Mouse (Mus musculus) forebrain, embryonic 13.5 days (tissue): ENCODE measurements around the gene Otud7a. TPM values are rescaled to one million over a fixed set of nuclear protein-coding genes. Genes with fewer than 3 reads are reported as not detected.
A peak's percentile ranks its signal among the peaks of the same experiment; 100 is the strongest.

Experiments used
- ATAC-seq: fragments of 200-750 bp; cut with Nextera tagmentation; 2 replicates; pipeline ENCODE4 v1.8.0; 2017
- H3K27ac ChIP-seq: fragments of 300-500 bp; sonication (generic); 2 replicates; pipeline ENCODE4 v1.5.1; 2015; ENCODE audit warnings: inconsistent platforms, mild to moderate bottlenecking, moderate library complexity
- H3K27me3 ChIP-seq: fragments of 300-500 bp; sonication (generic); 2 replicates; pipeline ENCODE4 v1.6.1; 2015; ENCODE audit warnings: mild to moderate bottlenecking, inconsistent platforms
- H3K36me3 ChIP-seq: fragments of 300-500 bp; sonication (generic); 2 replicates; pipeline ENCODE4 v1.6.1; 2015; ENCODE audit warnings: mild to moderate bottlenecking, inconsistent platforms; ENCODE audit not compliant: poor library complexity, severe bottlenecking
- H3K4me1 ChIP-seq: fragments of 300-500 bp; sonication (generic); 2 replicates; pipeline ENCODE4 v1.6.1; 2015; ENCODE audit warnings: inconsistent platforms
- H3K4me2 ChIP-seq: fragments of 300-500 bp; sonication (generic); 2 replicates; pipeline ENCODE4 v1.6.1; 2015; ENCODE audit warnings: inconsistent platforms, mild to moderate bottlenecking, moderate library complexity
- H3K4me3 ChIP-seq: fragments of 300-500 bp; sonication (generic); 2 replicates; pipeline ENCODE4 v1.5.1; 2015; ENCODE audit warnings: mild to moderate bottlenecking, inconsistent platforms
- H3K9ac ChIP-seq: fragments of 300-500 bp; sonication (generic); 2 replicates; pipeline ENCODE4 v1.6.1; 2015; ENCODE audit warnings: mild to moderate bottlenecking, inconsistent platforms
- H3K9me3 ChIP-seq: fragments of 300-500 bp; sonication (generic); replicated peaks from 2 replicates; pipeline ENCODE4 v1.6.1; 2016; ENCODE audit warnings: inconsistent platforms
- WGBS: fragments of 180-500 bp; shearing (Covaris S2); methylation state at CpG from one replicate; pipeline ENCODE4 v1.1.7; 2015; 5-methylcytosine and 5-hydroxymethylcytosine counted together
- polyA plus RNA-seq: library from polyadenylated mRNA; unstranded; fragments of >200 nt; fragmentation: Nextera tagmentation; extraction: Ambion mirVana; gene quantifications from 2 replicates; pipeline ENCODE4 v1.2.1, GENCODE M21; 2015

Otud7a gene
- polyA plus RNA-seq, 1 experiment from 2014 or later = 1.8 TPM

DNA sequence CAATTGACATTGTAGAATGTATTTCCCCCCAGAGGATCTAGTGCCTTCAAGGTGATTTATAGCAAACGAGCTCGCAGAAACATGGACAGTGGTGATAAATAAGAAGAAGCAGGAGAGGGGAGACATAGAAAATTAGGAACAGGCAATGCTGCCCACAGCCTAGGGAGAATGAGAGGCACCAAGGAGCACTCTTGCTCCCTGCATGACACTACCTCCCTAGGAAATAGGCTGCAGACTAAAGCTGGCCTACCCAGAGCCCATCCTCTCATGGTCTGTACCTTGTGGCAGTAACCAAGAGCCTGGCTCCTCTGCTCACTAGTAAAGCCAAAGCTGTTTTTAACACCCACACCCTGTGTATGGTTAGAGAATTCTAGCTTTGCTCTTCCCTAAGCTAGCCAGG, 138.8 kb downstream of the Otud7a start:
- no peak overlapping the region for H3K27ac ChIP-seq
- 89% methylated on average over 2 of the region's 2 CpGs for WGBS
- H3K4me2 ChIP-seq = no peak overlapping the region
- H3K9me3 ChIP-seq = no peaks in the 10 kb centered on the region
- no peaks in the 10 kb centered on the region for H3K27me3 ChIP-seq
- H3K9ac ChIP-seq = no peak overlapping the region
- no peak overlapping the region for H3K4me3 ChIP-seq
- ATAC-seq = no peak
- no peaks in the 10 kb centered on the region for H3K4me1 ChIP-seq
- no peaks in the 10 kb centered on the region for H3K36me3 ChIP-seq

DNA sequence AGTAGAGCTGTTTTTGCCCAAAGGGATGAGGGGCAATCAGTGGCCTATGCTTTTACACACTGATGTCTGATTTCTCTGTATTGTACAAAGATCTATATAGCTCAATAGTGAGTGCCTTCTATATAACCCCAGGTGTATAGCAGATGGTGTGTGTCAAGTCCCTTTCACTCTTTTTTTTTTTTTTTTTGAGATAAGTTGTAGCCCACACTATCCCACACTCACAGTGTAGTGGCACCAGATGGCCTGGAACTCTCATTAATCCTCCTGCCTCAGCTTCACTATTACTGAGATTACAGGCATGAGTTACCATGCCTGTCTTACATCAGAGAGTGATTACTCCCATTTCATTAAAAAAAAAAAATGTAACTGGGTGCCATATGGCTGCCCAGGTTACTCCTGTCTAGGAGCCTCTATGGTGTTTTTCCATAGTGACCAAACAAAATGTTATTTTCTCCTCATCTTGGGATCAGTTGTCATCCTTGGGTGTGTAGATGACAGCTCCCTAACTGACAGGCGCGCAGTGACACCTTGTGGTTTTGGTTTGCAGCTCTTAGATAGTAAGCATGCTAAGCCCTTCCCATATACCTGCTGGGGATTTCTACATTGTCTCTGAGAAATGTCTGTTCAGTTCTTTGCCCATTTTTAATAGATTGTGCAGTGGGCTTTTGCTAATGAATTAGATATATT, 141.8 kb downstream of the Otud7a start:
- no peak overlapping the region for H3K4me3 ChIP-seq
- WGBS = 65% methylated on average over 2 of the region's 2 CpGs
- no peaks in the 10 kb centered on the region for H3K27me3 ChIP-seq
- H3K4me2 ChIP-seq = no peak overlapping the region
- ATAC-seq = peak; percentile 82
- H3K36me3 ChIP-seq = no peaks in the 10 kb centered on the region
- H3K9me3 ChIP-seq = no peaks in the 10 kb centered on the region
- H3K27ac ChIP-seq = no peak overlapping the region
- H3K4me1 ChIP-seq = no peaks in the 10 kb centered on the region
- H3K9ac ChIP-seq = no peak overlapping the region

DNA sequence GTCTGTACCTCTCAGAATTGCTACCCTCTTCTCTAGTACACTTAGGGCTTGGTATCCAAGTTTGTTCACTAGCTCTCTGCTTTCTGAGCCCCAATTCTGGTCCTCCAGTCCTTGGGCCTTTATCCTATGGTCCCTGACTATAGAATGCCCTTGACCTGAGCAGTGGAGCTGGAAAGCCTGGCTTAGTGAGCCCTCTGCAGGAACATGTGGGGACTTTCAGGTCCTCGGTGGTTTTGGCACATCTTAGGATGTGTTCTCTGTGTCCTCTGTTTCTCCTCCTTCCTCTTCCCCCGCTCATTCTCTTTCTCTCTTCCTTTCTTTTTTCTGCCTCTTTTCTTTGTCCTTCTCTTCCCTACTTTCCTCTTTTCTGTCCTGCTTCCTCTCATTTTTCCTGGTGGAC, 145.8 kb downstream of the Otud7a start:
- no peak overlapping the region for H3K27ac ChIP-seq
- no peaks in the 10 kb centered on the region for H3K4me1 ChIP-seq
- no peak overlapping the region for H3K4me2 ChIP-seq
- 63% methylated on average over 2 of the region's 2 CpGs for WGBS
- H3K27me3 ChIP-seq = no peaks in the 10 kb centered on the region
- ATAC-seq = no peak
- no peaks in the 10 kb centered on the region for H3K9me3 ChIP-seq
- H3K4me3 ChIP-seq = no peak overlapping the region
- H3K36me3 ChIP-seq = no peaks in the 10 kb centered on the region
- no peak overlapping the region for H3K9ac ChIP-seq

DNA sequence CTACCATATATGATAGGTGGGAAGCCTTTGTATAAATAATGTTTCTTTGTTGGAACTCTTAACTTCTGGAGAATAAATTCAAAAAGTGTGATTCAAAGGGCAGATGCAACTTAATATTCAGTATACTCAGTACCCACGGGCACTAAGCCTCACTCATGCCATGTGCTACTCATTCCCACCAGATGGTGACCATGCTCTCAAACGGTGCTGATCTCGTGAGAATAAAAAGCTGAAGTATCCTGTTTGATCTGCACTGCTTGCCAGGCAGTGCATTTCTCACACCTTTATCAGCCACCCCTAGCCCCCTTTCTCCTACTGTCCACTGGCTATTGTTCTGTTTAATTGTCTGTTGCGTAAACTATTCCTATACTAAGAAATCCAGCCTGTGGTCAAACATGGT, 146.8 kb downstream of the Otud7a start:
- no peaks in the 10 kb centered on the region for H3K36me3 ChIP-seq
- H3K27me3 ChIP-seq = no peaks in the 10 kb centered on the region
- WGBS = 70% methylated on average over 4 of the region's 4 CpGs
- H3K9me3 ChIP-seq = no peaks in the 10 kb centered on the region
- no peak overlapping the region for H3K9ac ChIP-seq
- H3K4me1 ChIP-seq = no peaks in the 10 kb centered on the region
- no peak overlapping the region for H3K27ac ChIP-seq
- H3K4me2 ChIP-seq = no peak overlapping the region
- no peak; the same call in 1 of the 2 replicates for ATAC-seq
- no peak overlapping the region for H3K4me3 ChIP-seq

DNA sequence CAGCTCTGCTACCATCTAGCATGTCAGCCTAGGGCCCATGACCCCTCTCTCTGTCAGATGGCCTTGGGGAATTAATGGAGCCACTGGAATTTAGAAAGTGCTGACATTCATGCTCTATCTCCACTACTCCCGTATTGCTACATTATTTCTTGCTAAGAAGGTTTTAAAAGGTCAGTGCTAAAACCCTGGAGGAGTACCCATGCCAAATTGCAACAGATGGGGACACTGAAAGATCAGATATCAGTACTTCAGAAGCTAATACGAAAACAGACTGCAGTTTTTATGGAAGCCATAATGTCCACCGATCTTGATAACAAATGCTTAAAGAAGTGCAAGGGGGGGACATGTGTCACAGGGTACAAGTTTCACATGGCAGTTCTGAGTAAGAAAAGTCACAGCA, 147.5 kb downstream of the Otud7a start:
- Histone ChIP-seq H3K9me3 (no peaks in the 10 kb centered on the region), H3K36me3 (no peaks in the 10 kb centered on the region), H3K27me3 (no peaks in the 10 kb centered on the region), H3K4me3 (no peak overlapping the region), H3K9ac (no peak overlapping the region), H3K4me2 (no peak overlapping the region), H3K4me1 (no peaks in the 10 kb centered on the region), H3K27ac (no peak overlapping the region)
- no peak for ATAC-seq
- 83% methylated on average over 3 of the region's 3 CpGs for WGBS

DNA sequence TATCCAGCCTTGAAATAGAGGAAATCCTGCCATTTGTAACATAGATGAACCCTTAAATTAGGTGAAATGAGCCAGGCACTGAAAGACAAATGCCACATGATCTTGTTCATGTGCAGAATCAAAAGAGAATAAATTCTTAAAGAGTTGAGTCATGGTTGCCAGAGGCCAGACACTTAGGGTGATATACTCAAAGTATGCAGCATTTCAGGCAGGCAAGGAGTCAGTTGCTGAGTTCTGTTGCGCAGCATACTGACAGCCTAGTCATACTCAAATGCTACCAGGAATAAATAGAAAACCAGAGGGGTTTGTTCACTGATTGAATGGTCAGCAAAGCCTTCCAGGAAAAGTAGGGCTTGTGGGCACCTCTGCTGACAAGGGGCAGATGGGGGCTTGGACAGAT, 160.3 kb downstream of the Otud7a start:
- no peak overlapping the region for H3K9ac ChIP-seq
- no peaks in the 10 kb centered on the region for H3K27me3 ChIP-seq
- no peak overlapping the region for H3K4me2 ChIP-seq
- no peak overlapping the region for H3K4me3 ChIP-seq
- no peak overlapping the region for H3K27ac ChIP-seq
- no peaks in the 10 kb centered on the region for H3K4me1 ChIP-seq
- no peaks in the 10 kb centered on the region for H3K36me3 ChIP-seq
- ATAC-seq = no peak
- 96% methylated on average over 1 of the region's 1 CpGs for WGBS
- no peaks in the 10 kb centered on the region for H3K9me3 ChIP-seq

DNA sequence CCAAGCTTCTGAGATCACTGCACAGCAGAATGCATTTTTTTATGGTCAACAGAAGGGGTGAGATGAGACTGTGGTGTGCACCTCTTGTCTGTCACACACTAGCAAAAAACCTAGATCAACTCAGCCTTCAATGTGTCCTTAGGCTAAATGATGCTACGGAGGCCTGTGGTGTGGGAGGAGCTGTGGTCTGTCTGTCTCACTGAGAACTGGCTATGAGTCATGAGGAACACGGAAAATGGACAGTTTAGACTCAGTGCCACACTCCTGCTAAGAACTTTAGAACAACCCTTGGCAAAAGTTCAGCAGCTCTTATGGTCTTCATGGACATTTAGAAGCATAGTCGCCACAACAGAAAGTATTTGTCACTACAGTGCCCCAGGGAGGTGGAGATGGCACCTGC, 172.5 kb downstream of the Otud7a start:
- 89% methylated on average over 3 of the region's 3 CpGs for WGBS
- no peak for ATAC-seq
- Histone ChIP-seq H3K9me3 (no peaks in the 10 kb centered on the region), H3K4me2 (no peak overlapping the region), H3K36me3 (no peaks in the 10 kb centered on the region), H3K27me3 (no peaks in the 10 kb centered on the region), H3K9ac (no peak overlapping the region), H3K27ac (no peak overlapping the region), H3K4me1 (peaks cover 4% of the 10 kb centered on the region; the same call in 1 of the 2 replicates), H3K4me3 (no peak overlapping the region)

DNA sequence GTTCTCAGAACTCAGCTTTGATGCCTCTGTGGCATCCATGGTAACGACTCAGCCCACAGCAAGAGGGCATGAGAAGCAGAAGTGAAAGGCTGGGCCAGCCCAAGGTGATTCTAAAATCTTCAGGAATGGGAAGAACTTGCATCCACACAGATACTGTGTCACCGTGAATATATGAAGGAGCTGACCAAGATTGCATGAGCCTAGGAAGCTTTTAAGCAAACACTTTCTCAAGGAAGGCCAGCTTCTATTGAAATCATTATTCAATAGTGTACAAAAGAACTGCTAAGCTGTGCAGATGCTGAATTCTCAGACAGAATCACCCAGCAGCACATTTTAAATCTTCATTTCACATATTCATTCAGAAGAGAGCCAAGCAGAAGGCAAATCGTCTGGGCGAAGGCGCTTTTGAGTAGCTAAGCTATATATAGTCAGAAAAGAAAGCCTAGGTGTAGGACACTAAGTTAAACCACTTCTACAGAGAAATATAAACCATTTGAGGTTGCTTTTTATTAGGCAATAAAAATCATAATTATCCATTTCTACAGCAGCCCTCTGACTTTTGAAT, 176.3 kb downstream of the Otud7a start:
- peaks cover 7% of the 10 kb centered on the region for H3K4me1 ChIP-seq
- ATAC-seq = no peak
- no peaks in the 10 kb centered on the region for H3K27me3 ChIP-seq
- WGBS = 75% methylated on average over 5 of the region's 5 CpGs
- H3K9ac ChIP-seq = no peak overlapping the region
- no peaks in the 10 kb centered on the region for H3K9me3 ChIP-seq
- H3K27ac ChIP-seq = no peak overlapping the region
- no peak overlapping the region for H3K4me2 ChIP-seq
- H3K36me3 ChIP-seq = no peaks in the 10 kb centered on the region
- H3K4me3 ChIP-seq = no peak overlapping the region

DNA sequence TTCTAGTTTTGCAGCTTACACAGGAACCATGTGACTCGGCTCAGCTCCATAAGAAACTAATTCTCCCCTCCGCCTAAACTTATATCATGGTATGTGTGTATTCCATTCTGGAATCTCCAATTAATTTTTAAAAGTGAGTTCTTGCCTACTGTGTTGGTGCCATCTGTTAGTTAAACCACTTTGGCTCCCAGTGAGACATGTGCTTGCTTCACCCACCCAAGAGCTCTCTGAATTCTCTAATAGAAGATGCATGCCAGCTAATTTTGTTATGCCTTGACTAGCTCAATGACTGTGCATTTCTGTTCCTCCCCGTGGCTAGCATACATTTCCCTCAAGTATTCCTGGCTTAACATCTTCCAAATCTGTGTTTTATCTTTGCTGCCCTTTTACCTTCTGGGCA, 193.1 kb downstream of the Otud7a start:
- ATAC-seq = no peak
- no peaks in the 10 kb centered on the region for H3K4me1 ChIP-seq
- no peak overlapping the region for H3K4me3 ChIP-seq
- H3K9me3 ChIP-seq = no peaks in the 10 kb centered on the region
- H3K27ac ChIP-seq = no peak overlapping the region
- H3K9ac ChIP-seq = no peak overlapping the region
- H3K36me3 ChIP-seq = no peaks in the 10 kb centered on the region
- 81% methylated on average over 3 of the region's 3 CpGs for WGBS
- no peak overlapping the region for H3K4me2 ChIP-seq
- H3K27me3 ChIP-seq = no peaks in the 10 kb centered on the region

DNA sequence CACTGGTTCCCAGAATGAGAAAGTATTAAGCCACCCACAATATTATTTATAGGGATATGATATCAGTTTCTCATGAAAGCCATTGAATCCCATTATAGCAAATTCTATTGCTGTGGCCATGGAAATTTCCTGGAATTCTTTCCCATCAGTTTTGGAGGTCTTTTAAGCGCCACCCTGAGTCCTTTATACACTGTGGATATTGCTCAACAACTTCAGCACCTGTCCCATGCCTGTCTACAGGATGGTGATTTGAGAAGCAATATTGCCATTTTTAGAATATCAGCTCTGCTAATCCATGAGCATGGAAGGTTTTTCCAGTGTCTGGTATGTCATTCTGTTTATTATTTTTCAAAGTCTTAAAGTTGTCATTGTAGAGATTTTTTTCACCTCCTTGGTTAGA, 199.5 kb downstream of the Otud7a start:
- H3K27me3 ChIP-seq = no peaks in the 10 kb centered on the region
- H3K4me3 ChIP-seq = no peak overlapping the region
- no peaks in the 10 kb centered on the region for H3K4me1 ChIP-seq
- WGBS = 87% methylated on average over 1 of the region's 1 CpGs
- no peaks in the 10 kb centered on the region for H3K9me3 ChIP-seq
- no peak overlapping the region for H3K9ac ChIP-seq
- H3K4me2 ChIP-seq = no peak overlapping the region
- ATAC-seq = no peak
- H3K36me3 ChIP-seq = no peaks in the 10 kb centered on the region
- no peak overlapping the region for H3K27ac ChIP-seq

DNA sequence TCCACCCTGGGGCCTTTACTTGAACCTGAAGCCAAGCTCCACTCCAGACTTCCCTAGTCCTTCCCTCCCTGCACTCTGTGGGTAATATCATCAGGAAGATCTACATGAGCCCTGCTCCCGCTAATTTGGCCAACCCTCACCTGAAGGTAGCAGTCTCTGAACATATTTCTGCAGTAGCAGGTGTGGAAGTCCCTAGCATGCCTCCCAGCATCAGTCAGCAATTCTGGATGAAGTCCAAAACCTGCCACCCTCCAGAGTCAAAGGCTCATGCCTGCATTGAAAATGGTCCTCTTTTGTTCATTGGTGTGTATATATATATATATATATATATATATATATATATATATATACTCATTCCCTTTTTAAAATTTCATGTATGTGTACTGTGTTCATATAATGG, 202.6 kb downstream of the Otud7a start:
- Histone ChIP-seq H3K4me1 (no peaks in the 10 kb centered on the region), H3K9me3 (no peaks in the 10 kb centered on the region), H3K4me3 (no peak overlapping the region), H3K27ac (no peak overlapping the region), H3K4me2 (no peak overlapping the region), H3K36me3 (no peaks in the 10 kb centered on the region), H3K9ac (no peak overlapping the region), H3K27me3 (no peaks in the 10 kb centered on the region)
- ATAC-seq = no peak
- WGBS = 90% methylated on average over 1 of the region's 1 CpGs

DNA sequence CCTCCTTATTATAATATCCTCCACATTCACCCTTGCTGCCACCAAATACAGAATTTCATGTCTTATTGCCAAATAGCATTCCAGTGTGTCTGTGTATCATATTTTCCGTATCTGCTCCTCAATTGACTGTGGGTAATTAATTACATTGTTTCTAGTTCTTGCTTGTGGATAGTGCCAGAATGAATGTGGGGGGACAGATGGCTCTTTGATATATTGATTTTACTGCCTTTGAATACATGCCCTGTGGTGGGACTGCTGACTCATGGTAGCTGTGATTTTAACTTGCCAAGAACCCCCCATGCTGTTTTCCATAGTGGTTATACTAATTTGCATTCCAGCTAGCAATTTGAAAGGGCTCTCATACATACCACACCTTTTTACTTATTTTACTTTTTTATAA, 215.7 kb downstream of the Otud7a start:
- Histone ChIP-seq H3K4me3 (no peak overlapping the region), H3K9me3 (0 out of 2 replicates have a peak, but pooled peaks cover 6% of the 10 kb centered on the region), H3K27me3 (no peaks in the 10 kb centered on the region), H3K9ac (no peak overlapping the region), H3K4me2 (no peak overlapping the region), H3K4me1 (peaks cover 4% of the 10 kb centered on the region; the same call in 1 of the 2 replicates), H3K27ac (no peak overlapping the region), H3K36me3 (0 out of 2 replicates have a peak, but pooled peaks cover 3% of the 10 kb centered on the region)
- 79% methylated on average over 1 of the region's 1 CpGs for WGBS
- peak; percentile 40; the same call in 1 of the 2 replicates for ATAC-seq

DNA sequence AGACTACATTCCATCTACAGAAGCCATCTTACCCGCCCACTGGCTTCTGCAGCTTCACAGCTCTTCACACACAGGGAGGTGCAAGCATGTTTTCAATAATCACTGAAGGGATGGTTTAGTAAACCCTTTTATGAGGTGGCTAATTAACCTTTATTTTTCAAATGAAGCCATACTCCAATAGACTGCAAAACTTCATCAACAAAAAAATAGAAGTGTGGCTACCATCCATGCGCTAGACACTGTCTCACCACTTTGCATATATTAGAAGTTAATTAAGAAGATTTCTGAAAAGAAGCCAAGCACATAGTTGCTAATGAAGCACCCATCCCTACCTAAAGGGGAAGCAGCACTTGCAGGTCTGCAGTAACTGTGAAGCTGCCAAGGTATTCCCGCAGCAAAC, 218.2 kb downstream of the Otud7a start:
- 0 out of 2 replicates have a peak, but pooled peaks cover 5% of the 10 kb centered on the region for H3K9me3 ChIP-seq
- no peak overlapping the region for H3K27ac ChIP-seq
- H3K27me3 ChIP-seq = no peaks in the 10 kb centered on the region
- peak; percentile 36 for ATAC-seq
- no peak overlapping the region for H3K4me2 ChIP-seq
- H3K4me3 ChIP-seq = no peak overlapping the region
- H3K4me1 ChIP-seq = peaks cover 6% of the 10 kb centered on the region
- no peak overlapping the region for H3K9ac ChIP-seq
- 0 out of 2 replicates have a peak, but pooled peaks cover 3% of the 10 kb centered on the region for H3K36me3 ChIP-seq
- 61% methylated on average over 3 of the region's 3 CpGs for WGBS
